Mouse (Mus musculus): ENCODE measurements around the gene Spon2. TPM values are rescaled to one million over a fixed set of nuclear protein-coding genes. Genes with fewer than 3 reads are reported as not detected.

Spon2 gene
- total and polyA plus RNA-seq, 2 experiments from 2014 or later: 2.3 to 4.4 TPM

GRCm38 (mm10) chr5:33239934-33240333 lies 21.7 kb upstream of the Spon2 start:
- no peak for TF ChIP-seq CTCF (IDR thresholded peaks at IDR 0.05)
- Histone ChIP-seq H3K9ac (replicated peaks; ENCODE audit: low read length, poor library complexity, severe bottlenecking) (no peak overlapping the region), H3K9me3 (ENCODE audit: low read length) (no peaks in the 10 kb centered on the region), H3K4me2 (ENCODE audit: low read depth, low read length, poor library complexity, severe bottlenecking) (no peak overlapping the region), H3K36me3 (ENCODE audit: insufficient read depth, low read length) (peaks cover 9% of the 10 kb centered on the region), H3K4me3 (ENCODE audit: low read depth, low read length) (no peak overlapping the region), H3K27ac (ENCODE audit: low read depth, low read length) (no peak overlapping the region), H3K4me1 (ENCODE audit: insufficient read depth, low read length) (no peaks in the 10 kb centered on the region), H3K27me3 (ENCODE audit: insufficient read depth, low read length) (no peaks in the 10 kb centered on the region)
- ATAC-seq (ENCODE audit: low FRiP score) (no peak), DNase-seq (ENCODE audit: low spot score) (peak; percentile 54)
- 43% methylated on average over 3 of the region's 3 CpGs for WGBS

- H3K4me2 ChIP-seq (ENCODE audit: low read depth, low read length, poor library complexity, severe bottlenecking): no peak overlapping the region
- H3K36me3 ChIP-seq (ENCODE audit: insufficient read depth, low read length): peaks cover 9% of the 10 kb centered on the region
Measured at GRCm38 (mm10) chr5:33239111-33239714, 21.0 kb upstream of the Spon2 start.

GRCm38 (mm10) chr5:33238256-33238645 lies 20.0 kb upstream of the Spon2 start:
- ATAC-seq (ENCODE audit: low FRiP score): no peak
- 86% methylated on average over 3 of the region's 3 CpGs for WGBS

More at GRCm38 (mm10) chr5:33239111-33239714, 21.0 kb upstream of the Spon2 start:
- no peaks in the 10 kb centered on the region for H3K4me1 ChIP-seq (ENCODE audit: insufficient read depth, low read length)
- no peak overlapping the region for H3K9ac ChIP-seq (replicated peaks; ENCODE audit: low read length, poor library complexity, severe bottlenecking)
- DNase-seq (ENCODE audit: low spot score): no peak
- H3K27me3 ChIP-seq (ENCODE audit: insufficient read depth, low read length): no peaks in the 10 kb centered on the region
- H3K27ac ChIP-seq (ENCODE audit: low read depth, low read length): no peak overlapping the region
- WGBS: 83% methylated on average over 3 of the region's 3 CpGs
- no peak for TF ChIP-seq CTCF (IDR thresholded peaks at IDR 0.05)
- no peak overlapping the region for H3K4me3 ChIP-seq (ENCODE audit: low read depth, low read length)
- ATAC-seq (ENCODE audit: low FRiP score): no peak
- H3K9me3 ChIP-seq (ENCODE audit: low read length): no peaks in the 10 kb centered on the region

GRCm38 (mm10) chr5:33237600-33238255 lies 19.5 kb upstream of the Spon2 start:
- H3K4me3 ChIP-seq (ENCODE audit: low read depth, low read length): no peak overlapping the region
- ATAC-seq (ENCODE audit: low FRiP score) (0 out of 2 replicates have a peak, but pooled peaks have one; percentile 13), DNase-seq (ENCODE audit: low spot score) (no peak)
- no peaks in the 10 kb centered on the region for H3K27me3 ChIP-seq (ENCODE audit: insufficient read depth, low read length)
- no peak for TF ChIP-seq CTCF (IDR thresholded peaks at IDR 0.05)
- no peak overlapping the region for H3K4me2 ChIP-seq (ENCODE audit: low read depth, low read length, poor library complexity, severe bottlenecking)
- H3K4me1 ChIP-seq (ENCODE audit: insufficient read depth, low read length): no peaks in the 10 kb centered on the region
- H3K9me3 ChIP-seq (ENCODE audit: low read length): no peaks in the 10 kb centered on the region
- H3K9ac ChIP-seq (replicated peaks; ENCODE audit: low read length, poor library complexity, severe bottlenecking): no peak overlapping the region
- H3K27ac ChIP-seq (ENCODE audit: low read depth, low read length): no peak overlapping the region
- 86% methylated on average over 11 of the region's 11 CpGs for WGBS
- H3K36me3 ChIP-seq (ENCODE audit: insufficient read depth, low read length): peaks cover 7% of the 10 kb centered on the region

More at GRCm38 (mm10) chr5:33238256-33238645, 20.0 kb upstream of the Spon2 start:
- no peaks in the 10 kb centered on the region for H3K4me1 ChIP-seq (ENCODE audit: insufficient read depth, low read length)
- no peaks in the 10 kb centered on the region for H3K27me3 ChIP-seq (ENCODE audit: insufficient read depth, low read length)
- H3K36me3 ChIP-seq (ENCODE audit: insufficient read depth, low read length): peaks cover 9% of the 10 kb centered on the region
- H3K9ac ChIP-seq (replicated peaks; ENCODE audit: low read length, poor library complexity, severe bottlenecking): no peak overlapping the region
- no peak for TF ChIP-seq CTCF (IDR thresholded peaks at IDR 0.05)
- H3K4me3 ChIP-seq (ENCODE audit: low read depth, low read length): no peak overlapping the region
- no peak for DNase-seq (ENCODE audit: low spot score)
- no peak overlapping the region for H3K4me2 ChIP-seq (ENCODE audit: low read depth, low read length, poor library complexity, severe bottlenecking)
- H3K9me3 ChIP-seq (ENCODE audit: low read length): no peaks in the 10 kb centered on the region
- H3K27ac ChIP-seq (ENCODE audit: low read depth, low read length): no peak overlapping the region

- Histone ChIP-seq H3K9ac (replicated peaks; ENCODE audit: low read length, poor library complexity, severe bottlenecking) (no peak overlapping the region), H3K4me3 (ENCODE audit: low read depth, low read length) (no peak overlapping the region), H3K36me3 (ENCODE audit: insufficient read depth, low read length) (no peaks in the 10 kb centered on the region), H3K27me3 (ENCODE audit: insufficient read depth, low read length) (no peaks in the 10 kb centered on the region), H3K4me1 (ENCODE audit: insufficient read depth, low read length) (no peaks in the 10 kb centered on the region), H3K9me3 (ENCODE audit: low read length) (no peaks in the 10 kb centered on the region), H3K4me2 (ENCODE audit: low read depth, low read length, poor library complexity, severe bottlenecking) (no peak overlapping the region), H3K27ac (ENCODE audit: low read depth, low read length) (no peak overlapping the region)
- DNase-seq (ENCODE audit: low spot score) (peak; percentile 21), ATAC-seq (ENCODE audit: low FRiP score) (no peak)
- TF ChIP-seq CTCF (IDR thresholded peaks at IDR 0.05): no peak
- WGBS: 79% methylated on average over 13 of the region's 13 CpGs
Measured at GRCm38 (mm10) chr5:33234391-33235031, 16.3 kb upstream of the Spon2 start.

- H3K4me2 ChIP-seq (ENCODE audit: low read depth, low read length, poor library complexity, severe bottlenecking): no peak overlapping the region
- no peaks in the 10 kb centered on the region for H3K36me3 ChIP-seq (ENCODE audit: insufficient read depth, low read length)
- no peak overlapping the region for H3K27ac ChIP-seq (ENCODE audit: low read depth, low read length)
- DNase-seq (ENCODE audit: low spot score) (no peak), ATAC-seq (ENCODE audit: low FRiP score) (no peak)
- H3K4me1 ChIP-seq (ENCODE audit: insufficient read depth, low read length): no peaks in the 10 kb centered on the region
- 83% methylated on average over 5 of the region's 5 CpGs for WGBS
- no peak for TF ChIP-seq CTCF (IDR thresholded peaks at IDR 0.05)
- no peaks in the 10 kb centered on the region for H3K9me3 ChIP-seq (ENCODE audit: low read length)
- H3K27me3 ChIP-seq (ENCODE audit: insufficient read depth, low read length): no peaks in the 10 kb centered on the region
- no peak overlapping the region for H3K9ac ChIP-seq (replicated peaks; ENCODE audit: low read length, poor library complexity, severe bottlenecking)
- H3K4me3 ChIP-seq (ENCODE audit: low read depth, low read length): no peak overlapping the region
Measured at GRCm38 (mm10) chr5:33232791-33233190, 14.5 kb upstream of the Spon2 start.

Data from midbrain, postnatal 0 days (tissue).